Mouse (Mus musculus) MEL (cell line): ENCODE data around the gene Vdac2.

Experiments used
- CTCF ChIP-seq, 3 experiments: IDR thresholded peaks in 2 of 3; conservative IDR thresholded peaks in 1 of 3; 2 replicates each; pipeline ENCODE4 v1.5.1; 2011 to 2012; ENCODE audit warnings: low read length in 3 of 3, low read depth in 2 of 3, mild to moderate bottlenecking in 2 of 3, improper control_type of control experiment in 1 of 3, inconsistent platforms in 1 of 3, mixed read lengths in 1 of 3, moderate library complexity in 1 of 3; ENCODE audit not compliant: control insufficient read depth in 1 of 3, insufficient read depth in 1 of 3, poor library complexity in 1 of 3, severe bottlenecking in 1 of 3
- EP300 ChIP-seq, 2 experiments: IDR thresholded peaks; 2 replicates each; pipeline ENCODE4 v1.6.1; 2011; ENCODE audit warnings: improper control_type of control experiment in 2 of 2, low read length in 2 of 2, low read depth in 1 of 2, mild to moderate bottlenecking in 1 of 2
- ETS1 ChIP-seq: IDR thresholded peaks from 2 replicates; pipeline ENCODE4 v1.6.1; 2012; ENCODE audit warnings: low read depth, mild to moderate bottlenecking, inconsistent platforms, low read length, improper control_type of control experiment, moderate library complexity
- GATA1 ChIP-seq: IDR thresholded peaks from 2 replicates; pipeline ENCODE4 v1.6.1; 2011; ENCODE audit warnings: low read depth, low read length, improper control_type of control experiment
- MAX ChIP-seq: IDR thresholded peaks from 2 replicates; pipeline ENCODE4 v1.6.1; 2011; ENCODE audit warnings: low read length, improper control_type of control experiment
- POLR2A ChIP-seq, 2 experiments: IDR thresholded peaks; 2 replicates each; pipeline ENCODE4 v1.6.1; 2011 to 2012; ENCODE audit warnings: low read length in 2 of 2, mild to moderate bottlenecking in 2 of 2, control low read depth in 1 of 2, improper control_type of control experiment in 1 of 2, low read depth in 1 of 2, moderate library complexity in 1 of 2; ENCODE audit not compliant: control insufficient read depth in 1 of 2, insufficient read depth in 1 of 2, poor library complexity in 1 of 2
- POLR2AphosphoS2 ChIP-seq: IDR thresholded peaks from 2 replicates; pipeline ENCODE4 v1.6.1; 2011; ENCODE audit warnings: low read length, improper control_type of control experiment
- RCOR1 ChIP-seq: IDR thresholded peaks from 2 replicates; pipeline ENCODE4 v1.6.1; 2012; ENCODE audit warnings: low read depth, mild to moderate bottlenecking, inconsistent platforms, low read length, improper control_type of control experiment

- no peak for TF ChIP-seq POLR2A (IDR thresholded peaks at IDR 0.05; ENCODE audit: control insufficient read depth in 1 of 2, insufficient read depth in 1 of 2, low read depth in 1 of 2, low read length in 2 of 2, poor library complexity in 1 of 2)
- no peak for TF ChIP-seq EP300 (IDR thresholded peaks at IDR 0.05; ENCODE audit: low read depth in 1 of 2, low read length in 2 of 2)
- no peak for TF ChIP-seq CTCF (IDR thresholded peaks at IDR 0.05 in 2 of 3, conservative IDR thresholded peaks at IDR 0.05 in 1 of 3; ENCODE audit: control insufficient read depth in 1 of 3, insufficient read depth in 1 of 3, low read depth in 2 of 3, low read length in 3 of 3, poor library complexity in 1 of 3, severe bottlenecking in 1 of 3)
- TF ChIP-seq GATA1, result no peak
- TF ChIP-seq POLR2AphosphoS2, result no peak
- TF ChIP-seq RCOR1, result no peak
- TF ChIP-seq ETS1, result no peak
- no peak for TF ChIP-seq MAX
Observed at GRCm38 (mm10) chr14:21823897-21824296, 1.1 kb upstream of the Vdac2 start.
